In genomic region chr7:142456806-142457205, GRCm38 (mm10) we compare ENCODE assay signal across 11 mouse cellular contexts. TPM values are rescaled to one million over a fixed set of nuclear protein-coding genes. Genes with fewer than 3 reads are reported as not detected.
A peak's percentile ranks its signal among the peaks of the same experiment; 100 is the strongest.
DNase-seq lines count a peak whose midpoint lies in the region; ATAC-seq lines count a peak whose summit lies in the region.
"Had no signal": no experiment of that assay in that cellular context is flagged by ENCODE, and none has a peak within 500 bp of the region (broad histone marks: within the 10 kb centered on the region; RNA-seq: fewer than 3 reads in every experiment).

No protein-coding gene starts in this region.

- peaks cover 27% of the 10 kb centered on the region for H3K27me3 ChIP-seq in megakaryocyte, embryonic 14.5 days (replicated peaks)
- no peaks in the 10 kb centered on the region for H3K27me3 ChIP-seq in forebrain, embryonic 16.5 days (replicated peaks; ENCODE audit: control insufficient read depth, insufficient read depth, low read length)
- no peaks in the 10 kb centered on the region for H3K27me3 ChIP-seq in hindbrain, embryonic 12.5 days
- H3K27me3 ChIP-seq in neural tube, embryonic 15.5 days (replicated peaks): no peaks in the 10 kb centered on the region
- H3K27me3 ChIP-seq: Patski had no signal

- H3K4me3 ChIP-seq in megakaryocyte, embryonic 14.5 days (replicated peaks): peak overlapping the region; percentile 17
- no peak overlapping the region for H3K4me3 ChIP-seq in forebrain, embryonic 16.5 days (replicated peaks; ENCODE audit: low read length)
- no peak overlapping the region for H3K4me3 ChIP-seq in hindbrain, embryonic 12.5 days
- no peak overlapping the region for H3K4me3 ChIP-seq in neural tube, embryonic 15.5 days (replicated peaks)
- H3K4me3 ChIP-seq: myocyte had no signal

- no peaks in the 10 kb centered on the region for H3K36me3 ChIP-seq in megakaryocyte, embryonic 14.5 days (replicated peaks; ENCODE audit: low read length)
- no peaks in the 10 kb centered on the region for H3K36me3 ChIP-seq in forebrain, embryonic 16.5 days (ENCODE audit: control insufficient read depth, insufficient read depth)
- H3K36me3 ChIP-seq in hindbrain, embryonic 12.5 days: no peaks in the 10 kb centered on the region
- H3K36me3 ChIP-seq in neural tube, embryonic 15.5 days: no peaks in the 10 kb centered on the region

- H3K4me2 ChIP-seq in forebrain, embryonic 16.5 days (ENCODE audit: low read length): no peak overlapping the region
- no peak overlapping the region for H3K4me2 ChIP-seq in hindbrain, embryonic 12.5 days (replicated peaks)
- no peak overlapping the region for H3K4me2 ChIP-seq in neural tube, embryonic 15.5 days

- DNase-seq in layer of hippocampus, postnatal 14 days (ENCODE audit: low spot score in 2 of 2): no peak
- no peak for DNase-seq in cerebellum, postnatal 4 days (ENCODE audit: low spot score in 2 of 2)

- peaks cover 51% of the 10 kb centered on the region for H3K4me1 ChIP-seq in megakaryocyte, embryonic 14.5 days
- H3K4me1 ChIP-seq in forebrain, embryonic 16.5 days (replicated peaks; ENCODE audit: control insufficient read depth, insufficient read depth, low read length): peaks cover 11% of the 10 kb centered on the region
- peaks cover 25% of the 10 kb centered on the region for H3K4me1 ChIP-seq in hindbrain, embryonic 12.5 days
- H3K4me1 ChIP-seq in neural tube, embryonic 15.5 days: peaks cover 17% of the 10 kb centered on the region

- ATAC-seq in megakaryocyte, adult 5-6 weeks (ENCODE audit: poor library complexity, severe bottlenecking): no peak
- 0 out of 2 replicates have a peak, but pooled peaks have one; percentile 24 for ATAC-seq in forebrain, embryonic 16.5 days
- ATAC-seq in hindbrain, embryonic 12.5 days (ENCODE audit: low FRiP score): 0 out of 2 replicates have a peak, but pooled peaks have one; percentile 6
- ATAC-seq in neural tube, embryonic 15.5 days (ENCODE audit: low FRiP score): no peak
- no peak for ATAC-seq in megakaryocyte progenitor cell, adult 5-6 weeks (replicated peaks; ENCODE audit: poor library complexity)
- ATAC-seq: Patski had no signal

- H3K9ac ChIP-seq in forebrain, embryonic 16.5 days (replicated peaks; ENCODE audit: low read depth, low read length): no peak overlapping the region
- no peak overlapping the region for H3K9ac ChIP-seq in hindbrain, embryonic 12.5 days
- no peak overlapping the region for H3K9ac ChIP-seq in neural tube, embryonic 15.5 days (replicated peaks)

- peak overlapping the region; percentile 61 for H3K27ac ChIP-seq in forebrain, embryonic 16.5 days (ENCODE audit: low read length)
- H3K27ac ChIP-seq in hindbrain, embryonic 12.5 days: peak overlapping the region; percentile 75; the same call in 1 of the 2 replicates
- peak overlapping the region; percentile 76 for H3K27ac ChIP-seq in neural tube, embryonic 15.5 days (replicated peaks)

- WGBS in forebrain, embryonic 16.5 days: 88% methylated on average over 3 of the region's 3 CpGs
- WGBS in hindbrain, embryonic 12.5 days: 77% methylated on average over 3 of the region's 3 CpGs
- WGBS in neural tube, embryonic 15.5 days: 80% methylated on average over 3 of the region's 3 CpGs

- H3K9me3 ChIP-seq in megakaryocyte, embryonic 14.5 days: no peaks in the 10 kb centered on the region
- no peaks in the 10 kb centered on the region for H3K9me3 ChIP-seq in forebrain, embryonic 16.5 days (ENCODE audit: control insufficient read depth, low read length)
- H3K9me3 ChIP-seq in hindbrain, embryonic 12.5 days (replicated peaks): no peaks in the 10 kb centered on the region
- H3K9me3 ChIP-seq in neural tube, embryonic 15.5 days (replicated peaks): no peaks in the 10 kb centered on the region

RNA-seq across cellular contexts. Expression of gene Lsp1, which starts 3.8 kb away (rescaled TPM):
- 10.1 and 33.2 TPM in 2 replicates for polyA plus RNA-seq in megakaryocyte, embryonic 14.5 days (2012; ENCODE audit: insufficient read depth, low replicate concordance)
- 1,220 and 1,304 TPM in 2 replicates for total RNA-seq in megakaryocyte, adult 5-6 weeks (2015)
- 1,314 and 1,552 TPM in 2 replicates for total RNA-seq in megakaryocyte, adult 5-6 weeks (2017)
- 3.5 and 5.5 TPM in 2 replicates for polyA plus RNA-seq in forebrain, embryonic 16.5 days (2015; fragmentation: Nextera tagmentation; extraction: Ambion mirVana)
- 9.6 and 14.4 TPM in 2 replicates for polyA plus RNA-seq in hindbrain, embryonic 12.5 days (2016; fragmentation: Nextera tagmentation; extraction: Ambion mirVana)
- polyA plus RNA-seq in neural tube, embryonic 15.5 days (2015; fragmentation: Nextera tagmentation; extraction: Ambion mirVana): 6.9 and 58.6 TPM in 2 replicates
- 1 to 10 TPM; 4.2 to 4.7 TPM for total RNA-seq in layer of hippocampus, postnatal 14 days (2021)
- 45.9 and 75.5 TPM in 2 replicates for total RNA-seq in megakaryocyte progenitor cell, adult 5-6 weeks (2015)
- total RNA-seq in megakaryocyte progenitor cell, adult 5-6 weeks (2017): 65.5 and 67.5 TPM in 2 replicates

RNA-seq across cellular contexts. Expression of gene Tnni2, which starts 15.2 kb away (rescaled TPM):
- 3.4 TPM in 1 of 2 replicates, not detected in the other for polyA plus RNA-seq in megakaryocyte, embryonic 14.5 days (2012; ENCODE audit: insufficient read depth, low replicate concordance)
- 18.8 and 20.9 TPM in 2 replicates for total RNA-seq in megakaryocyte, adult 5-6 weeks (2015)
- total RNA-seq in megakaryocyte, adult 5-6 weeks (2017): 25.6 and 27.6 TPM in 2 replicates
- polyA plus RNA-seq in forebrain, embryonic 16.5 days (2015; fragmentation: Nextera tagmentation; extraction: Ambion mirVana): 0.89 TPM in 1 of 2 replicates, not detected in the other
- 1.9 and 3.6 TPM in 2 replicates for polyA plus RNA-seq in hindbrain, embryonic 12.5 days (2016; fragmentation: Nextera tagmentation; extraction: Ambion mirVana)
- 16.4 and 24.8 TPM in 2 replicates for polyA plus RNA-seq in neural tube, embryonic 15.5 days (2015; fragmentation: Nextera tagmentation; extraction: Ambion mirVana)
- total RNA-seq in layer of hippocampus, postnatal 14 days (2021): under 1 TPM in 1 of 2 experiments, not detected in 1; 0.37 TPM
- total RNA-seq in megakaryocyte progenitor cell, adult 5-6 weeks (2015): 6.0 and 8.0 TPM in 2 replicates
- total RNA-seq in megakaryocyte progenitor cell, adult 5-6 weeks (2017): 2.4 and 7.7 TPM in 2 replicates

RNA-seq across cellular contexts. Expression of gene Syt8, which starts 22.2 kb away (rescaled TPM):
- 3.4 TPM in 1 of 2 replicates, not detected in the other for polyA plus RNA-seq in megakaryocyte, embryonic 14.5 days (2012; ENCODE audit: insufficient read depth, low replicate concordance)
- 0.39 TPM in 1 of 2 replicates, not detected in the other for total RNA-seq in megakaryocyte, adult 5-6 weeks (2015)
- not detected in 2 replicates for total RNA-seq in megakaryocyte, adult 5-6 weeks (2017)
- not detected in 2 replicates for polyA plus RNA-seq in forebrain, embryonic 16.5 days (2015; fragmentation: Nextera tagmentation; extraction: Ambion mirVana)
- polyA plus RNA-seq in hindbrain, embryonic 12.5 days (2016; fragmentation: Nextera tagmentation; extraction: Ambion mirVana): 0.30 TPM in 1 of 2 replicates, not detected in the other
- 0.14 TPM in 1 of 2 replicates, not detected in the other for polyA plus RNA-seq in neural tube, embryonic 15.5 days (2015; fragmentation: Nextera tagmentation; extraction: Ambion mirVana)
- not detected for total RNA-seq in layer of hippocampus, postnatal 14 days (2021)
- total RNA-seq in megakaryocyte progenitor cell, adult 5-6 weeks (2015): not detected in 2 replicates
- not detected in 2 replicates for total RNA-seq in megakaryocyte progenitor cell, adult 5-6 weeks (2017)
- polyA plus RNA-seq: cortical plate, adult 2 months had no signal

RNA-seq across cellular contexts. Expression of gene Tnnt3, which starts 41.8 kb away (rescaled TPM):
- polyA plus RNA-seq in megakaryocyte, embryonic 14.5 days (2012; ENCODE audit: insufficient read depth, low replicate concordance): 16.2 TPM in 1 of 2 replicates, not detected in the other
- 1.4 and 1.5 TPM in 2 replicates for total RNA-seq in megakaryocyte, adult 5-6 weeks (2015)
- 3.7 and 3.9 TPM in 2 replicates for total RNA-seq in megakaryocyte, adult 5-6 weeks (2017)
- polyA plus RNA-seq in forebrain, embryonic 16.5 days (2015; fragmentation: Nextera tagmentation; extraction: Ambion mirVana): 0.73 and 1.2 TPM in 2 replicates
- polyA plus RNA-seq in hindbrain, embryonic 12.5 days (2016; fragmentation: Nextera tagmentation; extraction: Ambion mirVana): 1.8 and 5.8 TPM in 2 replicates
- 14.9 and 26.9 TPM in 2 replicates for polyA plus RNA-seq in neural tube, embryonic 15.5 days (2015; fragmentation: Nextera tagmentation; extraction: Ambion mirVana)
- total RNA-seq in layer of hippocampus, postnatal 14 days (2021): under 1 TPM; 0.92 to 0.95 TPM
- total RNA-seq in megakaryocyte progenitor cell, adult 5-6 weeks (2015): 0.20 TPM in 1 of 2 replicates, not detected in the other
- not detected in 2 replicates for total RNA-seq in megakaryocyte progenitor cell, adult 5-6 weeks (2017)

Comparison
In these comparisons a context has a peak if more than half of its experiments do, and no peak if none do; other contexts are left out.
1. ATAC-seq: peak in forebrain, embryonic 16.5 days (single experiment) and hindbrain, embryonic 12.5 days (single experiment); none in megakaryocyte, adult 5-6 weeks (single experiment), neural tube, embryonic 15.5 days (single experiment) and megakaryocyte progenitor cell, adult 5-6 weeks (single experiment).
2. Peak in every context shown above with its lines, with median percentiles within 50 percentile points of each other: H3K27ac ChIP-seq.